Mouse (Mus musculus): ENCODE results near the gene Dpyd.

Dpyd gene

GRCm38 (mm10) chr3:119095223-119095886 is 533.4 kb downstream of the Dpyd start:
- no peak for DNase-seq (ENCODE audit: low read depth, low spot score)

- no peak for DNase-seq (ENCODE audit: low read depth, low spot score)
Measured at GRCm38 (mm10) chr3:119126003-119126402, 564.1 kb downstream of the Dpyd start.

GRCm38 (mm10) chr3:119128076-119128475 is 566.1 kb downstream of the Dpyd start:
- DNase-seq (ENCODE audit: low read depth, low spot score): no peak

GRCm38 (mm10) chr3:119143034-119143433 is 581.1 kb downstream of the Dpyd start:
- DNase-seq (ENCODE audit: low read depth, low spot score): no peak

GRCm38 (mm10) chr3:119144788-119145187 is 582.9 kb downstream of the Dpyd start:
- DNase-seq (ENCODE audit: low read depth, low spot score): no peak

- DNase-seq (ENCODE audit: low read depth, low spot score): no peak
Measured at GRCm38 (mm10) chr3:119154604-119155444, 592.9 kb downstream of the Dpyd start.

- no peak for DNase-seq (ENCODE audit: low read depth, low spot score)
Measured at GRCm38 (mm10) chr3:119158670-119159069, 596.7 kb downstream of the Dpyd start.

- no peak for DNase-seq (ENCODE audit: low read depth, low spot score)
Measured at GRCm38 (mm10) chr3:119165691-119166090, 603.8 kb downstream of the Dpyd start.

GRCm38 (mm10) chr3:119168166-119168565 is 606.2 kb downstream of the Dpyd start:
- no peak for DNase-seq (ENCODE audit: low read depth, low spot score)

- DNase-seq (ENCODE audit: low read depth, low spot score): no peak
Measured at GRCm38 (mm10) chr3:119168661-119169060, 606.7 kb downstream of the Dpyd start.

GRCm38 (mm10) chr3:119183261-119183660 is 621.3 kb downstream of the Dpyd start:
- no peak for DNase-seq (ENCODE audit: low read depth, low spot score)

- peak; percentile 3 for DNase-seq (ENCODE audit: low read depth, low spot score)
Measured at GRCm38 (mm10) chr3:119194071-119194470, 632.1 kb downstream of the Dpyd start.

GRCm38 (mm10) chr3:119195613-119196012 is 633.7 kb downstream of the Dpyd start:
- no peak for DNase-seq (ENCODE audit: low read depth, low spot score)

GRCm38 (mm10) chr3:119220763-119221412 is 659.0 kb downstream of the Dpyd start:
- DNase-seq (ENCODE audit: low read depth, low spot score): no peak

GRCm38 (mm10) chr3:119243181-119243580 is 681.3 kb downstream of the Dpyd start:
- no peak for DNase-seq (ENCODE audit: low read depth, low spot score)

- DNase-seq (ENCODE audit: low read depth, low spot score): no peak
Measured at GRCm38 (mm10) chr3:119256516-119256915, 694.6 kb downstream of the Dpyd start.

GRCm38 (mm10) chr3:119275241-119275640 is 713.3 kb downstream of the Dpyd start:
- no peak for DNase-seq (ENCODE audit: low read depth, low spot score)

GRCm38 (mm10) chr3:119280671-119281070 is 718.7 kb downstream of the Dpyd start:
- no peak for DNase-seq (ENCODE audit: low read depth, low spot score)

- DNase-seq (ENCODE audit: low read depth, low spot score): no peak
Measured at GRCm38 (mm10) chr3:119314693-119315092, 752.8 kb downstream of the Dpyd start.

GRCm38 (mm10) chr3:119329063-119329462 is 767.1 kb downstream of the Dpyd start:
- DNase-seq (ENCODE audit: low read depth, low spot score): no peak

GRCm38 (mm10) chr3:119333335-119334305 is 771.7 kb downstream of the Dpyd start:
- no peak for DNase-seq (ENCODE audit: low read depth, low spot score)
